Mouse (Mus musculus) lung, embryonic 15.5 days (tissue): ENCODE data around the gene Mup4. TPM values are rescaled to one million over a fixed set of nuclear protein-coding genes. Genes with fewer than 3 reads are reported as not detected.

ENCODE experiments used
- ATAC-seq: fragments of 200-750 bp; cut with Nextera tagmentation; 2 replicates; pipeline ENCODE4 v1.8.0; 2017; ENCODE audit warnings: moderate number of reproducible peaks, borderline replicate concordance; ENCODE audit not compliant: low FRiP score, low TSS enrichment; ENCODE audit errors: extremely low read depth
- H3K27ac ChIP-seq: fragments of 300-500 bp; sonication (generic); 2 replicates; pipeline ENCODE4 v1.5.1; 2015; ENCODE audit warnings: moderate library complexity, mild to moderate bottlenecking, inconsistent platforms
- H3K27me3 ChIP-seq: fragments of 300-500 bp; sonication (generic); 2 replicates; pipeline ENCODE4 v1.6.1; 2015; ENCODE audit warnings: inconsistent platforms
- H3K36me3 ChIP-seq: fragments of 300-500 bp; sonication (generic); 2 replicates; pipeline ENCODE4 v1.6.1; 2015; ENCODE audit warnings: inconsistent platforms
- H3K4me1 ChIP-seq: fragments of 300-500 bp; sonication (generic); 2 replicates; pipeline ENCODE4 v1.6.1; 2015; ENCODE audit warnings: inconsistent platforms
- H3K4me2 ChIP-seq: fragments of 300-500 bp; sonication (generic); 2 replicates; pipeline ENCODE4 v1.6.1; 2015; ENCODE audit warnings: inconsistent platforms, mild to moderate bottlenecking, moderate library complexity
- H3K4me3 ChIP-seq: fragments of 300-500 bp; sonication (generic); 2 replicates; pipeline ENCODE4 v1.5.1; 2015; ENCODE audit warnings: mild to moderate bottlenecking, inconsistent platforms
- H3K9ac ChIP-seq: fragments of 300-500 bp; sonication (generic); 2 replicates; pipeline ENCODE4 v1.6.1; 2015; ENCODE audit warnings: inconsistent platforms
- H3K9me3 ChIP-seq: fragments of 300-500 bp; sonication (generic); 2 replicates; pipeline ENCODE4 v1.6.1; 2016; ENCODE audit warnings: inconsistent platforms
- WGBS: fragments of 180-500 bp; shearing (Covaris S2); methylation state at CpG from one replicate; pipeline ENCODE4 v1.1.7; 2015; 5-methylcytosine and 5-hydroxymethylcytosine counted together
- polyA plus RNA-seq: library from polyadenylated mRNA; unstranded; fragments of >200 nt; fragmentation: Nextera tagmentation; extraction: Ambion mirVana; gene quantifications from 2 replicates; pipeline ENCODE4 v1.2.1, GENCODE M21; 2015

Mup4 gene
- polyA plus RNA-seq, 1 experiment from 2014 or later, result not detected

DNA sequence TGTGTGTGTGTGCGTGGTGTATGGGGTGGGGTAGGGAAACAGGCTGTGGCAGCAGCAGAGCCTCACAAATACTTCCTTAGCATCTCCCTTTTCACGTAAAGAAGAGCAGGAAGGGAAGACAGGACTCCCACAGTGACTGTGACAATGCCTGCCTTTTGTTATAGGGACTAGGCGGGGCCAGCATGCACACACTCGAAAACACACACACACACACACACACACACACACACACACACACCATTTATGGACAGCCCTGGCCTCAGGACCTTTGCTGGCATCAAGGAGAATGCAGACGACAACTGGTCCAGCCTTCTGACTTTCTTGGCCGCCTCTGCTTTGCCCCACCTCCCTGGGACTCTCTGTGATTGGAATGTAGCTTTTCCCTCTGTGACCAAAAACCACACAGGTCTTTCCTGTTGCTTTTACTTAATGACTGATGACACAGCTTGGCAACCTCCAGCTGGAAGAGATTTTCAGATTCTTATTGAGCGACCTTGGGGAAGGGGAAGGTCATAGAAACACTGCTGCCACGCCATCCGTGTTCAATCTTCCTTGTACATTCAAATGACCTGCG is 52.8 kb downstream of the Mup4 start:
- Histone ChIP-seq H3K9ac (no peak overlapping the region), H3K9me3 (no peaks in the 10 kb centered on the region), H3K27me3 (no peaks in the 10 kb centered on the region), H3K36me3 (no peaks in the 10 kb centered on the region), H3K27ac (no peak overlapping the region), H3K4me3 (no peak overlapping the region), H3K4me1 (no peaks in the 10 kb centered on the region), H3K4me2 (no peak overlapping the region)
- 41% methylated on average over 10 of the region's 10 CpGs for WGBS
- no peak for ATAC-seq

DNA sequence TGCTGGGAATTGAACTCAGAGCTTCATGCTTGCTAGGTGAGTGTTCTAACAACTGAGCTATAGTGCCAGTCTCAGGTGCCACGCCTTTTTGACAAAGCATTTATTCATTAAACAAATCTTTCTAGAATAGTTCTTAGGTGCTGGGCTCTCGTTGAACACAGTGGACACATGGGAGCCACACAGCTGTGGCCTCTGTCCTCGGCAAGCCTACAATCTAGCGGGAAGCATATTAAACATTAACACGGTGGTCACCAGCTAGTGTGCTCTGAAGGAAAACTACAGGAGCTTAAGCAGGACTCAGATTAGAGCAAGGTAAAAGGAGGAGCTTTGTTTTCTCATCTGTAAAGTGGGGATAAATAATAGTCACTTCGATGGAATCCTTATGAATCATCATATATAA is 53.4 kb downstream of the Mup4 start:
- no peaks in the 10 kb centered on the region for H3K9me3 ChIP-seq
- no peaks in the 10 kb centered on the region for H3K4me1 ChIP-seq
- WGBS, result 67% methylated on average over 6 of the region's 6 CpGs
- no peak overlapping the region for H3K4me3 ChIP-seq
- H3K9ac ChIP-seq, result no peak overlapping the region
- H3K4me2 ChIP-seq, result no peak overlapping the region
- no peaks in the 10 kb centered on the region for H3K27me3 ChIP-seq
- H3K27ac ChIP-seq, result no peak overlapping the region
- no peaks in the 10 kb centered on the region for H3K36me3 ChIP-seq
- ATAC-seq, result no peak

Other genes with a start within 250 kb of the Mup4 start
- 51.2 and 56.5 TPM in 2 replicates for gene Inip, start 159.1 kb downstream of the Mup4 start, polyA plus RNA-seq
- gene Snx30, start 154.9 kb downstream of the Mup4 start, polyA plus RNA-seq, result 9.2 and 10.0 TPM in 2 replicates
- 0.70 and 3.4 TPM in 2 replicates for gene Slc46a2, start 45.7 kb downstream of the Mup4 start, polyA plus RNA-seq
- not detected in 2 replicates for gene Mup6, start 3.6 kb upstream of the Mup4 start, polyA plus RNA-seq
- gene Mup7, start 109.8 kb upstream of the Mup4 start, polyA plus RNA-seq, result not detected in 2 replicates
- not detected in 2 replicates for gene Mup2, start 193.6 kb upstream of the Mup4 start, polyA plus RNA-seq